Mouse (Mus musculus) stomach, postnatal 0 days (tissue): ENCODE measurements around the gene Gm8094.
"Not testable (repeated sequence)": the region's sequence is repeated elsewhere in the genome, so short reads cannot be mapped to it uniquely, and the experiment has no call there.

Experiments used
- CTCF ChIP-seq: IDR thresholded peaks from 2 replicates; pipeline ENCODE4 v1.5.1; 2016; ENCODE audit warnings: antibody characterized with exemption, low read depth, mild to moderate bottlenecking, moderate library complexity
- EP300 ChIP-seq: optimal IDR thresholded peaks from 2 replicates; pipeline ENCODE3; 2016; ENCODE audit warnings: antibody characterized with exemption

- not testable (repeated sequence) for TF ChIP-seq EP300, CTCF
Observed at GRCm38 (mm10) chr14:43076543-43076942, at the start of gene Gm8094.
